Mouse (Mus musculus) ES-E14 (cell line): ENCODE data around the gene Wdr95. TPM values are rescaled to one million over a fixed set of nuclear protein-coding genes. Genes with fewer than 3 reads are reported as not detected.
A peak's percentile ranks its signal among the peaks of the same experiment; 100 is the strongest.
"Not testable (repeated sequence)": the region's sequence is repeated elsewhere in the genome, so short reads cannot be mapped to it uniquely, and the experiment has no call there.

Source experiments
- DNase-seq: peaks from one replicate; pipeline ENCODE4 v3.0.0-alpha.2; 2013; ENCODE audit warnings: low read depth, low spot score
- H3K27ac ChIP-seq: 2 replicates; pipeline ENCODE4 v1.5.1; 2012; ENCODE audit warnings: low read depth, mild to moderate bottlenecking, low read length, moderate library complexity, mixed read lengths; ENCODE audit not compliant: poor library complexity, insufficient read depth, severe bottlenecking
- H3K36me3 ChIP-seq: 2 replicates; pipeline ENCODE4 v1.6.1; 2012; ENCODE audit warnings: mild to moderate bottlenecking, low read length, moderate library complexity, mixed read lengths; ENCODE audit not compliant: control insufficient read depth, poor library complexity, insufficient read depth, severe bottlenecking
- H3K4me1 ChIP-seq, 2 experiments: fragments of 150-350 bp in 1 of 2; sonication (generic) in 1 of 2; 2 replicates each; pipeline ENCODE4 v1.6.1; 2012; ENCODE audit warnings: low read length in 2 of 2, mild to moderate bottlenecking in 1 of 2, mixed read lengths in 1 of 2; ENCODE audit not compliant: control insufficient read depth in 2 of 2, insufficient read depth in 2 of 2, poor library complexity in 1 of 2
- H3K4me3 ChIP-seq, 2 experiments: fragments of 150-350 bp in 1 of 2; sonication (generic) in 1 of 2; 2 replicates each; pipeline ENCODE4 v1.5.1; 2012; ENCODE audit warnings: low read length in 2 of 2, low read depth in 1 of 2, mild to moderate bottlenecking in 1 of 2, mixed read lengths in 1 of 2; ENCODE audit not compliant: insufficient read depth in 1 of 2, poor library complexity in 1 of 2, severe bottlenecking in 1 of 2
- H3K9ac ChIP-seq: 2 replicates; pipeline ENCODE4 v1.6.1; 2012; ENCODE audit warnings: low read depth, mild to moderate bottlenecking, low read length, mixed read lengths; ENCODE audit not compliant: poor library complexity, insufficient read depth, severe bottlenecking
- H3K9me3 ChIP-seq: fragments of 150-350 bp; sonication (generic); 2 replicates; pipeline ENCODE4 v1.6.1; 2012; ENCODE audit warnings: low read depth, mild to moderate bottlenecking, low read length; ENCODE audit not compliant: control insufficient read depth, insufficient read depth
- CHD2 ChIP-seq: IDR thresholded peaks from 2 replicates; pipeline ENCODE4 v1.6.1; 2014; ENCODE audit warnings: mild to moderate bottlenecking, low read depth, low read length, inconsistent platforms
- HCFC1 ChIP-seq: IDR thresholded peaks from 2 replicates; pipeline ENCODE4 v1.6.1; 2012; ENCODE audit warnings: low read length, inconsistent platforms, borderline replicate concordance; ENCODE audit not compliant: insufficient read depth
- MAFK ChIP-seq: IDR thresholded peaks from 2 replicates; pipeline ENCODE4 v1.6.1; 2014; ENCODE audit warnings: mild to moderate bottlenecking, low read depth, low read length, inconsistent platforms; ENCODE audit not compliant: insufficient read depth
- ZC3H11A ChIP-seq: IDR thresholded peaks from 2 replicates; pipeline ENCODE4 v1.6.1; 2012; ENCODE audit warnings: low read depth, mild to moderate bottlenecking, inconsistent platforms, low read length, borderline replicate concordance
- ZNF384 ChIP-seq: IDR thresholded peaks from 2 replicates; pipeline ENCODE4 v1.6.1; 2012; ENCODE audit warnings: low read depth, low read length, inconsistent platforms
- in situ Hi-C, 2 experiments: fragments of 600-800 bp; cut with MboI; formaldehyde crosslinking; loops; one replicate each; pipeline ENCODE4 v1.15.1; 2025; ENCODE audit warnings: low sequenced_read_pairs in 2 of 2, inconsistent platforms in 1 of 2; ENCODE audit not compliant: unreplicated experiment in 2 of 2
- total RNA-seq: library from RNA; depleted of rRNA; stranded (reverse); fragments of 300-350 nt; gene quantifications from 2 replicates; pipeline ENCODE4 v1.2.3, GENCODE M21; 2012

Wdr95 gene
- total RNA-seq, 1 experiment, result 1.5 TPM

DNA sequence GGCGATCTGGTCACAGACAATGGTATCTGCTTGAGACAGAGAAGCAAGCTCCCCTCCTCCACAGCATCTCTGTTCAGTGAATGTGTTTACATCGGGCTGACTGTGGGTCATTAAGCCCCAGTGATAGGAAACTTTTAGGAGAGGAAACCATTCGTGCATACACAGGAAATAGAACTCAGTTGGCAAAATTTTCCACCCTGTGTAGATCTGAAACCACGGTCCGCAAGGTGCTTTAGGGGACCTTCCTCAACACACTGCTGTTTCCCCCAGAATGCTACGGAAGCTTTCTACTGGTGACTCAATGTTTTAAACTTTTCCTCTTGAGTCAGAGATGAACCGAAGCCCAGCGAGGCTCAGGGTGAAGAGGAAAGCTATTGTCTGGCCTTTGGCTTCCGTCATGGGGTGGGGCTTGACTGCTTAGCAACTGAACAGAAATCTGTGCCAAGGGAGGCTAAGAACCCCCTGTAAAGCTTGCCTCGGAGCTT, 2.0 kb upstream of the Wdr95 start:
- Histone ChIP-seq H3K36me3 (no peaks in the 10 kb centered on the region), H3K4me1 (peaks cover 7 to 21% of the 10 kb centered on the region in 2 experiments; a peak in 3 of 4 replicates), H3K27ac (no peak overlapping the region), H3K9ac (no peak overlapping the region), H3K4me3 (no peak overlapping the region), H3K9me3 (no peaks in the 10 kb centered on the region)
- DNase-seq, result no peak
- in situ Hi-C loops, result no loop called here
- no peak for TF ChIP-seq MAFK
- TF ChIP-seq ZC3H11A, result no peak
- TF ChIP-seq CHD2, result no peak
- TF ChIP-seq HCFC1, result no peak
- no peak for TF ChIP-seq ZNF384

DNA sequence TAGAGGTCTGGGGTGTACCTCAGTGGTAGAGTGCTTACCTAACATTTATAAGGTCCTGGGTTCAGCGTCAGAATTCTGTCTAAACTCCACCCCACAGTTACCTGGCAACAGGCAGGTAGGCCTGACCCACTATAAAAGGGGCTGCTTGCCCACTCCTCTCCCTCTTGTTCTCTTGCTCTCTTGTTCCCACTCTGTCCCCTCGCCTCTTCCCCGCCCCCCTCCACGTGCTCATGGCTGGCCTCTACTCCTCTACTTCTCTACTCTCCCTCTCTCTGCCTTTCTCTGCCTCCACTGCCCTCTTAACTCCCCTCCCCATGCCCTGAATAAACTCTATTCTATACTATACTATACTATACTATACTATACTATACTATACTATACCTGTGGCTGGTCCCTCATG, 1.2 kb upstream of the Wdr95 start:
- H3K36me3 ChIP-seq, H3K9ac ChIP-seq, H3K27ac ChIP-seq, DNase-seq, in situ Hi-C loops, H3K9me3 ChIP-seq, H3K4me3 ChIP-seq: not testable (repeated sequence)
- H3K4me1 ChIP-seq, result peaks cover 7 to 21% of the 10 kb centered on the region in 2 experiments; a peak in 3 of 4 replicates

GRCm38 (mm10) chr5:149533847-149534246, 5.4 kb downstream of the Wdr95 start:
- in situ Hi-C loops, result no loop called here
- Histone ChIP-seq H3K9ac (no peak overlapping the region), H3K4me1 (peaks cover 3 to 8% of the 10 kb centered on the region in 2 experiments; a peak in 2 of 4 replicates), H3K9me3 (no peaks in the 10 kb centered on the region), H3K27ac (no peak overlapping the region), H3K4me3 (no peak overlapping the region), H3K36me3 (no peaks in the 10 kb centered on the region)
- DNase-seq, result no peak
- TF ChIP-seq MAFK (0 out of 2 replicates have a peak, but pooled peaks have one; percentile 12), CHD2 (no peak), HCFC1 (no peak)

DNA sequence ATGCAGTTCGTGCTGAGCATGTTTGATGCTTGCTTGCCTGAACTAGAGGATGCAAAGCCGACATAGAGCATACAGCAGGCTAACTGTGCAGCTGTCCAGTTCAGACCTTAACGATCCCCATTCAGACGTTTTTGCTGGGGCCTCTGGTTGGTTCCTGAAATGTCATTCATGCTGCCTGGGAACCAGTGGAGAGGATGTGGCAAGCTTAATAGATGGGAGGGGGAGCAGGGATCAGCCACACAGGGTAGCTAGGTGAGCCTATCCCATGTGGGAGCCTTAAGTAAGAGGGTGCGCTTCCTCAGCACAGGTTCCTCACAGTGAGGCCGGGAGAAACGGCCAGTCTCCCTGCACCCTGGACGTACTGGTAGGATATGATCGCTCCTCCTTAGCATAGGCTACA, 7.5 kb downstream of the Wdr95 start:
- DNase-seq, result no peak
- H3K9me3 ChIP-seq, result no peaks in the 10 kb centered on the region
- TF ChIP-seq HCFC1 (no peak), ZNF384 (no peak), CHD2 (no peak), ZC3H11A (no peak), MAFK (no peak)
- in situ Hi-C loops, result no loop called here
- H3K9ac ChIP-seq, result no peak overlapping the region
- H3K4me3 ChIP-seq, result no peak overlapping the region
- H3K4me1 ChIP-seq, result no peaks in the 10 kb centered on the region
- no peak overlapping the region for H3K27ac ChIP-seq
- H3K36me3 ChIP-seq, result no peaks in the 10 kb centered on the region

- no peak overlapping the region for H3K9ac ChIP-seq
- H3K4me3 ChIP-seq, result no peak overlapping the region
- no peak for DNase-seq
- H3K27ac ChIP-seq, result no peak overlapping the region
- H3K9me3 ChIP-seq, result no peaks in the 10 kb centered on the region
- TF ChIP-seq ZC3H11A, result no peak
- TF ChIP-seq HCFC1, result no peak
- H3K4me1 ChIP-seq, result no peaks in the 10 kb centered on the region
- no peaks in the 10 kb centered on the region for H3K36me3 ChIP-seq
- in situ Hi-C loops, result no loop called here
These were observed 9.5 kb downstream of the Wdr95 start for GRCm38 (mm10) chr5:149537796-149538511.
